Mouse (Mus musculus) hindbrain, postnatal 0 days (tissue): ENCODE measurements around the gene Cap2. TPM values are rescaled to one million over a fixed set of nuclear protein-coding genes. Genes with fewer than 3 reads are reported as not detected.
A peak's percentile ranks its signal among the peaks of the same experiment; 100 is the strongest.

Source experiments
- ATAC-seq: fragments of 200-750 bp; cut with Nextera tagmentation; 2 replicates; pipeline ENCODE4 v1.8.0; 2017; ENCODE audit warnings: mild to moderate bottlenecking, moderate TSS enrichment, moderate library complexity
- DNase-seq: peaks from one replicate; pipeline ENCODE4 v3.0.0-alpha.2; 2015; ENCODE audit warnings: low spot score
- H3K27ac ChIP-seq: fragments of 300-500 bp; sonication (generic); 2 replicates; pipeline ENCODE4 v1.5.1; 2014; ENCODE audit warnings: mild to moderate bottlenecking
- H3K27me3 ChIP-seq: fragments of 300-500 bp; sonication (generic); 2 replicates; pipeline ENCODE4 v1.6.1; 2014; ENCODE audit warnings: low read length, mixed read lengths; ENCODE audit not compliant: insufficient read depth
- H3K36me3 ChIP-seq: fragments of 300-500 bp; sonication (generic); 2 replicates; pipeline ENCODE4 v1.6.1; 2014; ENCODE audit warnings: low read length, mixed read lengths; ENCODE audit not compliant: insufficient read depth
- H3K4me1 ChIP-seq: fragments of 300-500 bp; sonication (generic); 2 replicates; pipeline ENCODE4 v1.6.1; 2014; ENCODE audit warnings: antibody characterized with exemption, low read length, mixed read lengths; ENCODE audit not compliant: insufficient read depth
- H3K4me2 ChIP-seq: fragments of 300-500 bp; sonication (generic); 2 replicates; pipeline ENCODE4 v1.6.1; 2014; ENCODE audit warnings: low read depth, mild to moderate bottlenecking, low read length, moderate library complexity, mixed read lengths
- H3K4me3 ChIP-seq: fragments of 300-500 bp; sonication (generic); 2 replicates; pipeline ENCODE4 v1.5.1; 2014; ENCODE audit warnings: low read length
- H3K9ac ChIP-seq: fragments of 300-500 bp; sonication (generic); replicated peaks from 2 replicates; pipeline ENCODE4 v1.6.1; 2014; ENCODE audit warnings: mild to moderate bottlenecking, low read length, moderate library complexity, mixed read lengths
- H3K9me3 ChIP-seq: fragments of 300-500 bp; sonication (generic); 2 replicates; pipeline ENCODE4 v1.6.1; 2016; ENCODE audit warnings: low read length, mixed read lengths
- CTCF ChIP-seq: IDR thresholded peaks from 2 replicates; pipeline ENCODE4 v1.5.1; 2016; ENCODE audit warnings: antibody characterized with exemption, control low read depth, low read depth
- WGBS: fragments of 180-500 bp; shearing (Covaris S2); extraction: QIAGEN DNeasy Blood & Tissue Kit; methylation state at CpG from one replicate; pipeline ENCODE4 v1.1.7; 2014; 5-methylcytosine and 5-hydroxymethylcytosine counted together
- polyA plus RNA-seq: library from polyadenylated mRNA; unstranded; fragments of >200 nt; fragmentation: Nextera tagmentation; extraction: Ambion mirVana; gene quantifications from 2 replicates; pipeline ENCODE4 v1.2.1, GENCODE M21; 2015
- total RNA-seq: library from RNA; depleted of rRNA; stranded (reverse); fragments of >200 nt; gene quantifications from 2 replicates; pipeline ENCODE4 v1.2.3, GENCODE M21; 2014

Cap2 gene
- total and polyA plus RNA-seq, 2 experiments from 2014 or later, result 9.3 to 16.6 TPM

GRCm38 (mm10) chr13:46634133-46634488 lies 132.5 kb downstream of the Cap2 start:
- DNase-seq (peak; percentile 65), ATAC-seq (peak; percentile 87)
- Histone ChIP-seq H3K4me3 (no peak overlapping the region), H3K27ac (peak overlapping the region; percentile 80), H3K36me3 (no peaks in the 10 kb centered on the region; the same call in 1 of the 2 replicates), H3K27me3 (no peaks in the 10 kb centered on the region), H3K4me2 (peak overlapping the region; percentile 40), H3K9me3 (no peaks in the 10 kb centered on the region), H3K4me1 (0 out of 2 replicates have a peak, but pooled peaks cover 5% of the 10 kb centered on the region), H3K9ac (no peak overlapping the region)
- WGBS, result 23% methylated on average over 6 of the region's 6 CpGs
- no peak for TF ChIP-seq CTCF

GRCm38 (mm10) chr13:46640608-46641468 lies 139.2 kb downstream of the Cap2 start:
- Histone ChIP-seq H3K4me2 (no peak overlapping the region), H3K36me3 (no peaks in the 10 kb centered on the region; the same call in 1 of the 2 replicates), H3K9me3 (no peaks in the 10 kb centered on the region), H3K9ac (no peak overlapping the region), H3K4me1 (no peaks in the 10 kb centered on the region), H3K27ac (no peak overlapping the region), H3K27me3 (no peaks in the 10 kb centered on the region), H3K4me3 (no peak overlapping the region)
- WGBS, result 73% methylated on average over 10 of the region's 10 CpGs
- no peak for TF ChIP-seq CTCF
- DNase-seq (no peak), ATAC-seq (no peak)

- no peak overlapping the region for H3K4me3 ChIP-seq
- ATAC-seq (no peak), DNase-seq (no peak)
- H3K9ac ChIP-seq, result no peak overlapping the region
- peak; percentile 50 for TF ChIP-seq CTCF
- no peaks in the 10 kb centered on the region for H3K4me1 ChIP-seq
- H3K4me2 ChIP-seq, result no peak overlapping the region
- no peaks in the 10 kb centered on the region for H3K36me3 ChIP-seq
- H3K27ac ChIP-seq, result no peak overlapping the region
- 86% methylated on average over 4 of the region's 4 CpGs for WGBS
- no peaks in the 10 kb centered on the region for H3K27me3 ChIP-seq
- no peaks in the 10 kb centered on the region for H3K9me3 ChIP-seq
Observed at GRCm38 (mm10) chr13:46642318-46642717, 140.7 kb downstream of the Cap2 start.

GRCm38 (mm10) chr13:46644175-46644574 lies 142.5 kb downstream of the Cap2 start:
- no peaks in the 10 kb centered on the region for H3K9me3 ChIP-seq
- no peaks in the 10 kb centered on the region for H3K27me3 ChIP-seq
- no peak overlapping the region for H3K27ac ChIP-seq
- no peak for ATAC-seq
- no peak for TF ChIP-seq CTCF
- no peak overlapping the region for H3K4me2 ChIP-seq
- no peak overlapping the region for H3K9ac ChIP-seq
- no peaks in the 10 kb centered on the region for H3K4me1 ChIP-seq
- no peak overlapping the region for H3K4me3 ChIP-seq
- 90% methylated on average over 6 of the region's 6 CpGs for WGBS
- no peaks in the 10 kb centered on the region for H3K36me3 ChIP-seq
- DNase-seq, result no peak

- Histone ChIP-seq H3K27me3 (no peaks in the 10 kb centered on the region), H3K4me2 (no peak overlapping the region), H3K9me3 (no peaks in the 10 kb centered on the region), H3K4me1 (no peaks in the 10 kb centered on the region), H3K9ac (no peak overlapping the region), H3K27ac (no peak overlapping the region), H3K36me3 (no peaks in the 10 kb centered on the region), H3K4me3 (no peak overlapping the region)
- TF ChIP-seq CTCF, result no peak
- WGBS, result 82% methylated on average over 6 of the region's 6 CpGs
- ATAC-seq (no peak), DNase-seq (no peak)
Observed at GRCm38 (mm10) chr13:46645476-46645875, 143.8 kb downstream of the Cap2 start.

- H3K4me2 ChIP-seq, result no peak overlapping the region
- TF ChIP-seq CTCF, result no peak
- no peaks in the 10 kb centered on the region for H3K27me3 ChIP-seq
- no peak overlapping the region for H3K9ac ChIP-seq
- H3K4me3 ChIP-seq, result no peak overlapping the region
- H3K4me1 ChIP-seq, result no peaks in the 10 kb centered on the region
- DNase-seq (no peak), ATAC-seq (no peak)
- whole genome bisulfite sequencing, result 87% methylated on average over 7 of the region's 7 CpGs
- H3K36me3 ChIP-seq, result no peaks in the 10 kb centered on the region
- no peak overlapping the region for H3K27ac ChIP-seq
- no peaks in the 10 kb centered on the region for H3K9me3 ChIP-seq
Observed at GRCm38 (mm10) chr13:46651853-46652252, 150.2 kb downstream of the Cap2 start.

GRCm38 (mm10) chr13:46652671-46653070 lies 151.0 kb downstream of the Cap2 start:
- DNase-seq, result no peak
- Histone ChIP-seq H3K4me2 (no peak overlapping the region), H3K4me1 (no peaks in the 10 kb centered on the region), H3K27me3 (no peaks in the 10 kb centered on the region), H3K9me3 (no peaks in the 10 kb centered on the region), H3K9ac (no peak overlapping the region), H3K36me3 (no peaks in the 10 kb centered on the region), H3K4me3 (no peak overlapping the region), H3K27ac (no peak overlapping the region)
- ATAC-seq, result no peak
- no peak for TF ChIP-seq CTCF
- WGBS, result 86% methylated on average over 7 of the region's 7 CpGs
